Mouse (Mus musculus) CH12.LX (cell line): Measurements from ENCODE around the gene Tmed1. TPM values are rescaled to one million over a fixed set of nuclear protein-coding genes. Genes with fewer than 3 reads are reported as not detected.

Experiments used
- DNase-seq: peaks from one replicate; pipeline ENCODE4 v3.0.0-alpha.2; 2013; ENCODE audit errors: extremely low read depth
- H3K27ac ChIP-seq: 2 replicates; pipeline ENCODE4 v1.5.1; 2012; ENCODE audit warnings: low read depth, mild to moderate bottlenecking, control low read depth, moderate library complexity; ENCODE audit not compliant: insufficient read depth
- H3K27me3 ChIP-seq: replicated peaks from 2 replicates; pipeline ENCODE3; 2012; ENCODE audit warnings: inconsistent platforms
- H3K36me3 ChIP-seq, 2 experiments: replicated peaks in 1 of 2; 2 replicates each; pipeline versions ENCODE3 to v1.6.1; 2012; ENCODE audit warnings: inconsistent platforms in 1 of 2, low read length in 1 of 2, mild to moderate bottlenecking in 1 of 2, mixed read lengths in 1 of 2, moderate library complexity in 1 of 2; ENCODE audit not compliant: control insufficient read depth in 1 of 2, insufficient read depth in 1 of 2
- H3K4me1 ChIP-seq, 2 experiments: 2 replicates each; pipeline ENCODE4 v1.6.1; 2012; ENCODE audit warnings: inconsistent platforms in 1 of 2, moderate library complexity in 1 of 2; ENCODE audit not compliant: insufficient read depth in 2 of 2, control insufficient read depth in 1 of 2
- H3K4me2 ChIP-seq: 2 replicates; pipeline ENCODE4 v1.6.1; 2012; ENCODE audit warnings: low read depth, mild to moderate bottlenecking, control low read depth; ENCODE audit not compliant: poor library complexity, insufficient read depth, severe bottlenecking
- H3K4me3 ChIP-seq, 3 experiments: fragments of 150-350 bp in 1 of 3; sonication (generic) in 1 of 3; replicated peaks in 1 of 3; 2 replicates each; pipeline versions ENCODE3 to v1.5.1; 2011 to 2012; ENCODE audit warnings: low read depth in 2 of 3, low read length in 2 of 3, mild to moderate bottlenecking in 2 of 3, moderate library complexity in 2 of 3, control low read depth in 1 of 3, improper control_type of control experiment in 1 of 3, inconsistent platforms in 1 of 3, mixed read lengths in 1 of 3; ENCODE audit not compliant: poor library complexity in 1 of 3
- H3K79me2 ChIP-seq: replicated peaks from 2 replicates; pipeline ENCODE4 v1.6.1; 2012; ENCODE audit warnings: mild to moderate bottlenecking, moderate library complexity; ENCODE audit not compliant: control insufficient read depth, poor library complexity, insufficient read depth, severe bottlenecking; ENCODE audit errors: extremely low read depth
- H3K9ac ChIP-seq: 2 replicates; pipeline ENCODE4 v1.6.1; 2012; ENCODE audit warnings: low read depth, mild to moderate bottlenecking, control low read depth, moderate library complexity; ENCODE audit not compliant: insufficient read depth
- H3K9me3 ChIP-seq: replicated peaks from 2 replicates; pipeline ENCODE3; 2012; ENCODE audit warnings: low read length, inconsistent platforms, mixed read lengths
- CTCF ChIP-seq, 2 experiments: IDR thresholded peaks in 1 of 2; conservative IDR thresholded peaks in 1 of 2; 2 replicates each; pipeline ENCODE4 v1.5.1; 2011 to 2012; ENCODE audit warnings: low read depth in 2 of 2, low read length in 2 of 2, improper control_type of control experiment in 1 of 2, inconsistent platforms in 1 of 2, mild to moderate bottlenecking in 1 of 2, moderate library complexity in 1 of 2
- E2F4 ChIP-seq: IDR thresholded peaks from 2 replicates; pipeline ENCODE4 v1.6.1; 2011; ENCODE audit warnings: low read depth, low read length, improper control_type of control experiment; ENCODE audit not compliant: insufficient replicate concordance
- ELF1 ChIP-seq: IDR thresholded peaks from 2 replicates; pipeline ENCODE4 v1.6.1; 2014; ENCODE audit warnings: low read depth, mild to moderate bottlenecking, inconsistent platforms, low read length, improper control_type of control experiment
- HCFC1 ChIP-seq: IDR thresholded peaks from 2 replicates; pipeline ENCODE4 v1.6.1; 2012; ENCODE audit warnings: low read depth, mild to moderate bottlenecking, inconsistent platforms, low read length, improper control_type of control experiment
- KAT2A ChIP-seq: IDR thresholded peaks from 2 replicates; pipeline ENCODE4 v1.6.1; 2012; ENCODE audit warnings: low read length, improper control_type of control experiment, inconsistent platforms; ENCODE audit not compliant: insufficient replicate concordance
- MAX ChIP-seq: IDR thresholded peaks from 2 replicates; pipeline ENCODE4 v1.6.1; 2011; ENCODE audit warnings: low read length, improper control_type of control experiment
- MXI1 ChIP-seq: IDR thresholded peaks from 2 replicates; pipeline ENCODE4 v1.6.1; 2011; ENCODE audit warnings: mild to moderate bottlenecking, low read depth, low read length, improper control_type of control experiment
- NELFE ChIP-seq: IDR thresholded peaks from 2 replicates; pipeline ENCODE4 v1.6.1; 2011; ENCODE audit warnings: low read depth, low read length, improper control_type of control experiment
- POLR2A ChIP-seq: IDR thresholded peaks from 2 replicates; pipeline ENCODE4 v1.6.1; 2011; ENCODE audit warnings: low read depth, mild to moderate bottlenecking, improper control_type of control experiment, low read length
- POLR2AphosphoS2 ChIP-seq: IDR thresholded peaks from 2 replicates; pipeline ENCODE4 v1.6.1; 2011; ENCODE audit warnings: low read depth, low read length, improper control_type of control experiment
- RAD21 ChIP-seq: IDR thresholded peaks from 2 replicates; pipeline ENCODE4 v1.6.1; 2011; ENCODE audit warnings: low read depth, mild to moderate bottlenecking, low read length, improper control_type of control experiment, moderate library complexity
- SMC3 ChIP-seq: IDR thresholded peaks from 2 replicates; pipeline ENCODE4 v1.6.1; 2011; ENCODE audit warnings: low read depth, low read length, improper control_type of control experiment
- TBP ChIP-seq: conservative IDR thresholded peaks from 2 replicates; pipeline ENCODE4 v1.6.1; 2011; ENCODE audit warnings: low read depth, low read length, improper control_type of control experiment
- UBTF ChIP-seq: IDR thresholded peaks from 2 replicates; pipeline ENCODE4 v1.6.1; 2012; ENCODE audit warnings: low read depth, mild to moderate bottlenecking, inconsistent platforms, low read length, improper control_type of control experiment, moderate library complexity
- ZC3H11A ChIP-seq: IDR thresholded peaks from 2 replicates; pipeline ENCODE4 v1.6.1; 2012; ENCODE audit warnings: low read depth, mild to moderate bottlenecking, inconsistent platforms, low read length, improper control_type of control experiment
- dilution Hi-C: fragments of 300-500 bp; cut with MboI; formaldehyde crosslinking; loops from 2 replicates; pipeline ENCODE4 v1.14.3; 2020; ENCODE audit warnings: low sequenced_read_pairs; ENCODE audit not compliant: extremely low pct_unique_long_range_greater_than_20kb, extremely low pct_ligation_motif_present
- in situ Hi-C: fragments of 300-500 bp; cut with MboI; formaldehyde crosslinking; loops from 3 replicates; pipeline ENCODE4 v1.14.3; 2019; ENCODE audit warnings: low sequenced_read_pairs, low pct_ligation_motif_present, low pct_unique_long_range_greater_than_20kb, mixed read lengths
- polyA plus RNA-seq: library from polyadenylated mRNA; unstranded; fragments of >175 nt; gene quantifications from 2 replicates; pipeline ENCODE4 v1.2.1, GENCODE M21; 2012; ENCODE audit warnings: low read depth; ENCODE audit not compliant: insufficient read length
- total RNA-seq, 2 experiments: library from RNA; depleted of rRNA; stranded (reverse); fragments of 300-350 nt in 1 of 2; fragments of >200 nt in 1 of 2; gene quantifications; 2 replicates each; pipeline ENCODE4 v1.2.3; 2012 to 2014

Tmed1 gene
- total and polyA plus RNA-seq, 3 experiments = 17.1 to 28.4 (median 25.5) TPM

DNA sequence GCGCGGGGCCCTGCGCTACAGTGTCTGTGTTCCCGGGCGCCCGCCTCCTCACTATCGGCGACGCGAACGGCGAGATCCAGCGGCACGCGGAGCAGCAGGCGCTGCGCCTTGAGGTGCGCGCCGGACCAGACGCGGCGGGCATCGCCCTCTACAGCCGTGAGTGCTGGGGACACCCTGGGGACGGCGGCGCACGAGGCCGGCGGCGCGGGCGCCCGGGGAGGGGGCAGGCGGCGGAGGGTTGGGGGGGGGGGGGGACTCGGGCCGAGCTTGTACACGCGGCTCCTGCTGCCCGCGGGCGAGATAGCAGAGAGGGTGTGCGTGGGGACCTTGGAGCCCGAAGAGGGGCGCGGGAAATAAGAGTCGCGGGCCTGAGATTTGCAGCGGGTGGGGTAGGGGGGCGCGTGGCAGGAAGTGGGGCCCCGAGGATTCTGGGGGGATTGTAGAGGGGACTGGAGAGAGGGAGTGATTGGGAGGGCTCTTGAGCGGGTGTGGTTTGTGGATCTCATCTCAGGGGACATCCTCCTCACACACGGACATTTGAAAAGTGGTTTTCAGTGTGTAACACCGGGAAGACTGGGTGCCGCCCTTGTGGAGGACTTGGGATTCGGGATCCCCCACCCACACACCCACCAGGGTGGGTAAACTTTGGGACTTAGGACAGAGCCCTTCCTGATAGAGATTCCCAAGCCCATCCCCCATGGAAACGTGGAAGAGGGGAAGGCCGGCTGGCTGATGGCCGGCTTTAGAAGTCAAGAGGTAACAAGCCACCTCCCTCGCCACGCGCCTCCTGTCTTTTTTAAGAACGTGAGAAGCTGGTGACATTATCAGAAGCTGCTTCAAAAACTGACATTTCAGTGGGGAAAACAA lies 37.3 kb upstream of the Tmed1 start:
- peaks cover 5 to 32% of the 10 kb centered on the region in 2 experiments; a peak in 3 of 4 replicates for H3K4me1 ChIP-seq
- peak overlapping the region; percentile 82 for H3K4me2 ChIP-seq
- H3K9me3 ChIP-seq = no peaks in the 10 kb centered on the region
- in situ Hi-C loops = loop anchor here (5.0 kb wide), 1 partner anchor 45 kb away; the partner anchor contains the start of genes Timm29 and Yipf2
- H3K79me2 ChIP-seq = peaks cover 25% of the 10 kb centered on the region
- no peaks in the 10 kb centered on the region for H3K27me3 ChIP-seq
- dilution Hi-C loops = no loop called here
- peak overlapping the region; percentile 68 for H3K27ac ChIP-seq
- peak overlapping the region; percentile 90 for H3K9ac ChIP-seq
- peaks cover 8 to 35% of the 10 kb centered on the region in 2 experiments for H3K36me3 ChIP-seq
- peak; percentile 34 for DNase-seq
- 0 out of 2 replicates have a peak, but pooled peaks have one; percentile 0 for TF ChIP-seq NELFE
- no peak for TF ChIP-seq KAT2A
- no peak for TF ChIP-seq RAD21
- TF ChIP-seq E2F4 = no peak
- peak; percentile 44; the same call in 1 of the 2 replicates for TF ChIP-seq MXI1
- peak; percentile 10; the same call in 1 of the 2 replicates for TF ChIP-seq POLR2A
- TF ChIP-seq MAX = 0 out of 2 replicates have a peak, but pooled peaks have one; percentile 12
- TF ChIP-seq ZC3H11A = no peak
- TF ChIP-seq UBTF = 0 out of 2 replicates have a peak, but pooled peaks have one; percentile 67
- peak overlapping the region; percentile 83 to 96 (median 87) for H3K4me3 ChIP-seq

GRCm38 (mm10) chr9:21546789-21547074 lies 36.7 kb upstream of the Tmed1 start, which contains the start of gene Carm1:
Carm1 (plus strand) TSS chr9:21546894.
- Histone ChIP-seq H3K9me3 (no peaks in the 10 kb centered on the region), H3K27ac (peak within 1 kb of the TSS; percentile 68), H3K27me3 (no peaks in the 10 kb centered on the region), H3K4me2 (peak within 1 kb of the TSS; percentile 82), H3K9ac (peak within 1 kb of the TSS; percentile 90), H3K4me3 (peak within 1 kb of the TSS; percentile 83 to 96 (median 87)), H3K4me1 (peaks cover 5 to 32% of the 10 kb centered on the region in 2 experiments; a peak in 3 of 4 replicates), H3K79me2 (peaks cover 25% of the 10 kb centered on the region), H3K36me3 (peaks cover 8 to 29% of the 10 kb centered on the region in 2 experiments)
- peak in 1 of 2 experiments; percentile 90; a peak in 1 of 4 replicates for TF ChIP-seq CTCF (conservative IDR thresholded peaks at IDR 0.05 in 1 of 2, IDR thresholded peaks at IDR 0.05 in 1 of 2; ENCODE audit: low read depth in 2 of 2, low read length in 2 of 2)
- no peak for TF ChIP-seq ZC3H11A
- no peak for TF ChIP-seq ELF1
- TF ChIP-seq NELFE = no peak
- no peak for TF ChIP-seq KAT2A
- peak; percentile 32; the same call in 1 of the 2 replicates for TF ChIP-seq SMC3
- no peak for TF ChIP-seq POLR2AphosphoS2
- peak; percentile 18 for TF ChIP-seq RAD21
- TF ChIP-seq TBP = no peak
- no peak for TF ChIP-seq HCFC1
- no peak for TF ChIP-seq POLR2A
- in situ Hi-C loops = loop anchor here (5.0 kb wide), 1 partner anchor 46 kb away; the partner anchor contains the start of genes Timm29 and Yipf2
- dilution Hi-C loops = no loop called here
- no peak for DNase-seq
